8 mouse cellular contexts compared by ENCODE assay signal in the genomic region with DNA sequence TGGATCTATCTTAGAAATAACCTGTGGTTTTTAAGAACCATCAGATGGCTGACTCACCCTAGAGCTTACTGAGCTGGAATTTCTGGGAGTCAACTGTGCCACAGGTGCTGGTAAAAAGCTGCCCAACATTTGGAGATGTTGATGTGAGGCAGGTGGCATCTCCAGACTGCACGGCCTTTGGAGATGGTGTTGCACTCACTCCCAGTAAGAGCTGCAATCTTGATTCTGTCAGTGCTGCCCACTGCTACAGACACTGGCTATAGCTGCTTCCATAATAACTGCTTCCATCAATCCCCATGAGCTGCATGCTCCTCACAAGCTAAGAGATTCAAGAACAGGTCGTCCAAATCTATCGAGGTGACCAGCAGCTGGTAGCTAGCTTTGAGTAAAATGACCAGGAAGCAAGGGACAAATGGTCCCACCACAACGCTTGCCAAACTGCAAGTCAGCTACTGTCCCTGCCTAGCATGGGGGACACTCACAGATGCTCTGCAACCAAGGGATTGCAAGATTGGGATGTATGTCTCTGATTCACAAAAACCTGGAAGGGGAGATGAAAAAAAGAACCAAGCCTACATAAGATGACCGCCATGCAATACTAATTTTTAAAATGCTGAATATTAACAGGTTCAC. TPM values are rescaled to one million over a fixed set of nuclear protein-coding genes. Genes with fewer than 3 reads are reported as not detected.
DNase-seq lines count a peak whose midpoint lies in the region; ATAC-seq and TF ChIP-seq lines count a peak whose summit lies in the region.

No protein-coding gene starts in this region.

- H3K36me3 ChIP-seq in heart, postnatal 0 days (replicated peaks; ENCODE audit: control insufficient read depth, insufficient read depth, low read length), result peaks cover 17% of the 10 kb centered on the region; the same call in 1 of the 2 replicates
- H3K36me3 ChIP-seq in hindbrain, embryonic 12.5 days, result peaks cover 19% of the 10 kb centered on the region
- peaks cover 20% of the 10 kb centered on the region for H3K36me3 ChIP-seq in midbrain, embryonic 13.5 days

- peak overlapping the region; percentile 75; the same call in 1 of the 2 replicates for H3K4me3 ChIP-seq in heart, postnatal 0 days (ENCODE audit: low read depth, low read length)
- peak overlapping the region; percentile 94 for H3K4me3 ChIP-seq in bone marrow macrophage, adult 2 months (ENCODE audit: insufficient read depth, low read length)
- peak overlapping the region; percentile 73 for H3K4me3 ChIP-seq in hindbrain, embryonic 12.5 days
- H3K4me3 ChIP-seq in midbrain, embryonic 13.5 days (replicated peaks), result peak overlapping the region; percentile 63

- no peak overlapping the region for H3K27ac ChIP-seq in heart, postnatal 0 days (ENCODE audit: low read depth)
- no peak overlapping the region for H3K27ac ChIP-seq in bone marrow macrophage, adult 2 months (ENCODE audit: insufficient read depth, low read depth, low read length)
- no peak overlapping the region for H3K27ac ChIP-seq in hindbrain, embryonic 12.5 days
- no peak overlapping the region for H3K27ac ChIP-seq in midbrain, embryonic 13.5 days

- no peak for TF ChIP-seq POLR2A in bone marrow macrophage, adult 2 months (IDR thresholded peaks at IDR 0.05; ENCODE audit: borderline replicate concordance, low read depth, low read length)

- H3K9ac ChIP-seq in heart, postnatal 0 days (replicated peaks; ENCODE audit: low read depth, low read length), result no peak overlapping the region
- H3K9ac ChIP-seq in hindbrain, embryonic 12.5 days, result peak overlapping the region; percentile 76; the same call in 1 of the 2 replicates
- H3K9ac ChIP-seq in midbrain, embryonic 13.5 days (replicated peaks), result peak overlapping the region; percentile 74

- TF ChIP-seq CTCF in heart, postnatal 0 days (IDR thresholded peaks at IDR 0.05; ENCODE audit: low read depth), result no peak
- TF ChIP-seq CTCF in bone marrow macrophage, adult 2 months (IDR thresholded peaks at IDR 0.05; ENCODE audit: low read depth, low read length), result no peak

- H3K27me3 ChIP-seq in heart, postnatal 0 days (ENCODE audit: control insufficient read depth, insufficient read depth, low read length), result no peaks in the 10 kb centered on the region
- H3K27me3 ChIP-seq in hindbrain, embryonic 12.5 days, result 0 out of 2 replicates have a peak, but pooled peaks cover 4% of the 10 kb centered on the region
- peaks cover 3% of the 10 kb centered on the region; the same call in 1 of the 2 replicates for H3K27me3 ChIP-seq in midbrain, embryonic 13.5 days

- TF ChIP-seq EP300 in heart, postnatal 0 days (IDR thresholded peaks at IDR 0.05; ENCODE audit: low read depth), result no peak

- 66% methylated on average over 5 of the region's 5 CpGs for WGBS in heart, postnatal 0 days
- 80% methylated on average over 5 of the region's 5 CpGs for WGBS in hindbrain, embryonic 12.5 days
- WGBS in midbrain, embryonic 13.5 days, result 86% methylated on average over 5 of the region's 5 CpGs

- no peaks in the 10 kb centered on the region for H3K9me3 ChIP-seq in heart, postnatal 0 days (replicated peaks; ENCODE audit: control insufficient read depth, low read length)
- H3K9me3 ChIP-seq in hindbrain, embryonic 12.5 days (replicated peaks), result no peaks in the 10 kb centered on the region
- no peaks in the 10 kb centered on the region for H3K9me3 ChIP-seq in midbrain, embryonic 13.5 days

- peak overlapping the region; percentile 73 for H3K4me2 ChIP-seq in heart, postnatal 0 days (ENCODE audit: low read depth, low read length)
- H3K4me2 ChIP-seq in hindbrain, embryonic 12.5 days (replicated peaks), result peak overlapping the region; percentile 68
- H3K4me2 ChIP-seq in midbrain, embryonic 13.5 days (replicated peaks), result peak overlapping the region; percentile 67

- no peak for DNase-seq in heart, postnatal 0 days (ENCODE audit: low spot score)
- no peak for DNase-seq in heart, adult 18-20 months
- DNase-seq in spleen, adult 12 weeks (ENCODE audit: low spot score), result no peak
- DNase-seq in natural killer cell, adult 2 months (ENCODE audit: low spot score in 2 of 2), result no peak
- DNase-seq in urinary bladder, postnatal 4 days (ENCODE audit: low spot score in 2 of 2), result no peak

- H3K4me1 ChIP-seq in heart, postnatal 0 days (ENCODE audit: control insufficient read depth, insufficient read depth), result peaks cover 10% of the 10 kb centered on the region; the same call in 1 of the 2 replicates
- peaks cover 11% of the 10 kb centered on the region for H3K4me1 ChIP-seq in bone marrow macrophage, adult 2 months (ENCODE audit: control insufficient read depth, insufficient read depth, low read length)
- peaks cover 17% of the 10 kb centered on the region for H3K4me1 ChIP-seq in hindbrain, embryonic 12.5 days
- H3K4me1 ChIP-seq in midbrain, embryonic 13.5 days (replicated peaks), result peaks cover 24% of the 10 kb centered on the region

- ATAC-seq in heart, postnatal 0 days (ENCODE audit: insufficient read depth, low read depth), result no peak
- ATAC-seq in hindbrain, embryonic 12.5 days (ENCODE audit: low FRiP score), result no peak
- no peak for ATAC-seq in midbrain, embryonic 13.5 days

RNA-seq across cellular contexts. Expression of gene Rpp38, which starts 1.3 kb away (rescaled TPM):
- 1.2 and 2.5 TPM in 2 replicates for total RNA-seq in heart, postnatal 0 days (2014; rRNA removed; ENCODE audit: low replicate concordance)
- polyA plus RNA-seq in heart, postnatal 0 days (2015; fragmentation: Nextera tagmentation; extraction: Ambion mirVana), result 10.1 and 11.3 TPM in 2 replicates
- total RNA-seq in heart, adult 18-20 months (2021), result 1 to 10 TPM; 5.0 to 5.5 TPM
- 4.7 and 5.5 TPM in 2 replicates for polyA plus RNA-seq in bone marrow macrophage, adult 2 months (2012; ENCODE audit: insufficient read depth, insufficient read length, missing spikeins)
- 14.0 and 15.8 TPM in 2 replicates for polyA plus RNA-seq in hindbrain, embryonic 12.5 days (2016; fragmentation: Nextera tagmentation; extraction: Ambion mirVana)
- polyA plus RNA-seq in midbrain, embryonic 13.5 days (2015; fragmentation: Nextera tagmentation; extraction: Ambion mirVana), result 12.8 and 14.7 TPM in 2 replicates

RNA-seq across cellular contexts. Expression of gene Acbd7, which starts 4.8 kb away (rescaled TPM):
- not detected in 2 replicates for total RNA-seq in heart, postnatal 0 days (2014; rRNA removed; ENCODE audit: low replicate concordance)
- polyA plus RNA-seq in heart, postnatal 0 days (2015; fragmentation: Nextera tagmentation; extraction: Ambion mirVana), result 0.79 and 1.1 TPM in 2 replicates
- 1 to 10 TPM; 1.4 to 1.8 TPM for total RNA-seq in heart, adult 18-20 months (2021)
- polyA plus RNA-seq in bone marrow macrophage, adult 2 months (2012; ENCODE audit: insufficient read depth, insufficient read length, missing spikeins), result not detected in 2 replicates
- 0.48 and 1.2 TPM in 2 replicates for polyA plus RNA-seq in hindbrain, embryonic 12.5 days (2016; fragmentation: Nextera tagmentation; extraction: Ambion mirVana)
- polyA plus RNA-seq in midbrain, embryonic 13.5 days (2015; fragmentation: Nextera tagmentation; extraction: Ambion mirVana), result 1.2 and 1.3 TPM in 2 replicates

RNA-seq across cellular contexts. Expression of gene Nmt2, which starts 47.2 kb away (rescaled TPM):
- total RNA-seq in heart, postnatal 0 days (2014; rRNA removed; ENCODE audit: low replicate concordance), result 14.9 and 20.7 TPM in 2 replicates
- 17.3 and 18.1 TPM in 2 replicates for polyA plus RNA-seq in heart, postnatal 0 days (2015; fragmentation: Nextera tagmentation; extraction: Ambion mirVana)
- 1 to 10 TPM; 8.5 to 9.1 TPM for total RNA-seq in heart, adult 18-20 months (2021)
- 18.3 and 20.6 TPM in 2 replicates for polyA plus RNA-seq in bone marrow macrophage, adult 2 months (2012; ENCODE audit: insufficient read depth, insufficient read length, missing spikeins)
- polyA plus RNA-seq in hindbrain, embryonic 12.5 days (2016; fragmentation: Nextera tagmentation; extraction: Ambion mirVana), result 65.0 and 65.3 TPM in 2 replicates
- polyA plus RNA-seq in midbrain, embryonic 13.5 days (2015; fragmentation: Nextera tagmentation; extraction: Ambion mirVana), result 90.2 and 102 TPM in 2 replicates
